Mouse (Mus musculus) cerebellum, adult 8-10 months (tissue): ENCODE measurements around the gene Polr3gl.

ENCODE experiments used
- DNase-seq: peaks from one replicate; pipeline ENCODE4 v3.0.0; 2022

Gene Polr3gl

DNA sequence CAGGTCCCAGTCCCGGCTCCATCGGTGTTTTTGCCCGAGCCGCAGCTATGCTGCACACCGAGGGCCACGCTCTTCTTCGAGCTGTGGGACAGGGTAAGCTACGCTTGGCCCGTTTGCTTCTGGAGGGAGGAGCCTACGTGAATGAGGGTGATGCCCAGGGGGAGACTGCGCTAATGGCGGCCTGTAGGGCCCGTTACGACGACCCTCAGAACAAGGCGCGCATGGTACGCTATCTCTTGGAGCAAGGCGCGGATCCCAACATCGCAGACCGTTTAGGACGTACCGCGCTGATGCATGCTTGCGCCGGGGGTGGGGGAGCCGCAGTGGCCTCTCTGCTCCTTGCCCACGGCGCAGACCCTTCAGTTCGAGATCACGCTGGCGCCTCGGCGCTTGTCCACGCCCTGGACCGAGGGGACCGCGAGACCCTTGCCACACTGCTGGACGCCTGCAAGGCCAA, 3.5 kb upstream of the Polr3gl start:
- DNase-seq, result peak; percentile 59

DNA sequence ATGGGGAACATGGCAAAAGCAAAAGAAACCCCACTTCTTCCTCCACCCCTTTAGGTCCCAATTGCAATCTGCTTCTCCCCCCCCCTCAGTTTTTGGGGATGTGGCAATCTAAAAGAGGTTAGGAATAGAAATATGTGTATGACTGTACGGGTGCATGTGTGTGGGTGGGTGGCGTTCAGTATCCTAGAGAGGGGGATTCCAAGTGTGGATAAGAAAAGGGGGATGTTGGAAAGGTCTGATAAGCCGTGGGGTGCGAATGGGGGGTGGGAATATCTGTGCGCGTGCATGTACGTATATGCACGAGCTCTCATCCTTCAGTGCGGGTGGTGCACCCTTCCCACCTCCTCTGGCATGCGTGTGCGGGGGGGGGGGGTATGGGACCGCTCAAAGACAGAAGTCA, 2.9 kb upstream of the Polr3gl start:
- peak; percentile 55 for DNase-seq

DNA sequence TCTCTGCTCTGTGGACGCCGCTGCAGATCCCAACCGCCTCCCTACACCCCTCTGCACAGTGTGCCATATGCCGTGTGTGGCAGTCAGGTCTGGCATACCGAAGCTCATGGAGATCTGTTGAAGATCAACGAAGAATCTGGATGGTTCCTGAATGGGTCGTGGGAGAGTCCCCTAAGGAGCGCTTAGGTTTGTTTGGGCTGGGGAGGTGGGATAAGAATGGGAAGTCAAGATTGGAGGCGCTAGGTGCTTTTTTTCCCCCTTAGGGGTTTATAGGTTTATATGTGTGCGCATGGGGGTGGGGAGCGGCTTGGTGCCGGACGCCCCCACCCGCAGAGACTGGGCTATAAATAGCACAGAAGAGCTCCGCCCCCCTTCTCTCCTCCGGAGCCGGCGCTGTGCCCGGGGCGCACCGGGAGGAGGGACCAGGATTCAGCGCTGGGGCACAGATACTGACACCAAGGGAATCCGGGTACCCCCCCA, 2.3 kb upstream of the Polr3gl start, which contains the start of gene Ankrd34a:
Ankrd34a (plus strand) TSS at position 409 of the 480 bp plus-strand sequence.
- DNase-seq, result peak; percentile 92

DNA sequence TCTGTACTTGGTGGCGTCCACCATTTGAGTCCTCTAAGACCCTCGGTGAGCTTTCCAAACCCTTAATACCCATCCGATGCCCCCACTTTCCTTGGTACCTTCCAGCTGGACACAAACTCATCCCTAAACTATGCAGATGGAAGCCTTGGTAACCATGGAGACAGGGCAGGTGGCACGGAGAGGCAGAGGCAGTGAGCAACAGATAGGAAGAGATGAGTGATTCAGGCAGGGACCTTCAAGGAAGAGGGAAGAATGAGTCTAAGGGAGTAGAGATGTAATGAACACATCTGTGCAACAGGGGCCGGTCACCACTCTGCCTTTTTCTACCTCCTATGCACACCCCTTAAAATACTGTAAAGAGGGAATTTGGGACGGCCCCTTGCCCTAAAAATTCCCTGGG, 1.7 kb upstream of the Polr3gl start:
- peak; percentile 53 for DNase-seq

DNA sequence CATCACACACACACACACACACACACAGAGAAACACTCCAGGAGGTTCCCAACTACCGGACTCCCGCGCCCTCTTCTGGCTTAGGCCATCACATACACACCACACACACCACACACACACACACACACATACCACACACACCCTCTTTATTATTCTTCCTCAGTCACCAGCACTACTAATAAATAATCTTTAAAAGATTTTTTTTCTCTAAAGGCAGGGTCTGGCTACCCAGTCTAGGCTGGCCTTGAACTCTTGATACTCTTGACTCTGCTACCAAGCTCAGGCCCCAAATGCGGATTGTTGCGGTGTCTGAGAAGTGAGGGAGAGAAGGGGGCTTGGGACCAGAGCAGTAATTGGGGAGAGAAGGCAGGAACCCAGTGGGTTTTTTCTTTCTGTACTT, 870 bp upstream of the Polr3gl start:
- no peak for DNase-seq

DNA sequence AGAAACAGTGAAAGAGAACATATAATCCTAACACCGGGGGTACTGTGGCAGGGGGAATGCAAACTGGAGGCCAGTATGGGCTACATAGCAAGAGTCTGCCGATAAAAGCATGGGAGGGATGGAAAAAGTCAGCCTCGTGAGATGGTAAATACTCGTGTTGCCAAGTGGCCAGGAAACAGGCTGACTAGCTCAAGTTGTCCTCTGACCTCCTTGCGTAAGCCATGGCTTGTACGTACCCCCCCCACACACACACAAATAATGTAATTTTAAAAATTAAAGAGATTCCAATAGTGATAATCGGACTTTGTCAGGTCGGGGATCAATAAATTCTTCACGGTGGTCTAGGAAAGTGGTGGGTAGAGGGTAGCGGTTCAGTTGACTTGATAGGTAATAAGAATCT, 607 bp downstream of the Polr3gl start:
- DNase-seq, result peak; percentile 47

DNA sequence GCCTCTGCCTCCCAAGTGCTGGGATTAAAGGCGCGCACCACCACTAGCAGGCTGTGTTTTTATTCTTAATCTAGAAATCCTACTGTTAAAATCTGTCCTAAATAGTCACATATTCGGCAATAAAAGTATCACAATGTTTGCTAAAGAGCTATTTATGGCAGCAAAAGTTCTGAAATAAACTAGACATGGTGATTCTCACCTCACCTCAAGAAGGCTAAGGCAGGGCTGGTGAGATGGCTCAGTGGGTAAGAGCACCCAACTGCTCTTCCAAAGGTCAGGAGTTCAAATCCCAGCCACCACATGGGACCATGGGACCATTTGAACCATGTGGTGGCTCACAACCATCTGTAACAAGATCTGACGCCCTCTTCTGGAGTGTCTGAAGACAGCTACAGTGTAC, 3.3 kb downstream of the Polr3gl start:
- no peak for DNase-seq

DNA sequence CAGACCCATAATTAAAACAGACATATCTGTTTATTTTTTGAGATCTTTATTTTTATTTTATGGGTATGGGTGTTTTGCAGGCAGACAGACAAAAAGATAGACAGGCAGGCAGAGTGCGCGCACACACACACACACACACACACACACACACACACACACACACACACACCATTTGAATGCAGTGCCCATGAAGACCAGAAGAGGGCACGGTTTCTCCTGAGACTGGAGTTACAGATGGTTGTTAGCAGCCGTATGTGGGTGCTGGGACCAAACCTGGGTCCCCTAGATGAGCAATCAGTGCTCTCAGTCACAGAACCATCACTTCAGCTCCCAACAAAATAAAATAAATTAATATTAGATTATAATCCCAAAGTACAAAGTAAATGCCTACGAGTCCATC, 10.6 kb downstream of the Polr3gl start:
- no peak for DNase-seq

DNA sequence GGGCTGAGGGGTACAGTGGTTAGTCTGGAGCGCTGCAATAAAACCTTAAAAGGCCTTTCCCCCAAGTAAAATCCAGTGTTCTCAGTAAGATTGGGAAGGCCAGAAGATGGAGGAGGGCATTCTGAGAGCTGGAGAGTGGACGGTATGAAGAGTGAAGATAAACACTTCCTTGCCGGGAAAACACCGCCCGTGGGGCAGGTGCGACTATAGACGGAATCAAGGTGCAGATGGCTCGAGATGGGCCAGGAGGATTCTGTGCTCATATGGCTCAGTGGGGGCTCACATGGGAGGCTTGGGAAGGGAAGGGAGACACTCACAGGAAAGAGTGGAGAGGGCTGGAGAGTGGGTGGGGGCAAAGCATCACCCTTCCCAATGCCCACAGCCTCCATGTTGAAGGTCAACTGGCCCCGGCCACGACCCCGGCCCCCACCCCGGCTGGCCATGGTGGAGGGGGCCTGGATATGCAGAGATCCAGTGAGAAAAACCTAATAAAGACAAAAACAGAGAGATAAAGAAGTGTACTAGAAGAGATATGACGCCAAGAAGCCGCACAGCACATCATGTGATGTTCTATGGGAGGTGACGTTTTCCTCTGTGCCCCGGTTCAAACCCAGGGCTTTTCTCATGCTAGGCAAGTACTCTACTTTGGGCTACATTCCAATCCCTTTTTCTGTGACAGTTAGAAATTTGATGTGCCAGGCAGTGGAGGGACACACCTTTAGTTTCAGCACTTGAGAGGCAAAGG, 12.0 kb downstream of the Polr3gl start:
- no peak for DNase-seq

DNA sequence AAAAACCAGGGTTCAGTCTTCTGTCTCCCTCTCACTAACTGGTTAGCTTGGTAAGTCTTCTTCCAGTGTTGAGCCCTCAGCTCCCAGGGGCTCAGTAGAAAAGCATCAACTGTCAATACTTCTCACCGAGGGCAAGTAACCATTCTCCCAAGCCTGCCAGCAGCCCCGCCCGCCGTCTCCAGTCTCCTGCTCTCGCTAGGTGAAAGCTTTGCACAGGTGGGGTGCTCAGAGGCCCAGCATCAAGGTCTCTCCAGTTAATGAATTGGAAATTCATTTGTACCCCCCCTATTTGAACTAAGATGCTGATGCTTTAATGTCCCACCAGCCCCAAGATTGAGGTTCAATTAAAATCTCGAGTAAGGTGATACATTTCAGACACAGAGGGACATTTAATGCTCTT, 12.8 kb downstream of the Polr3gl start:
- DNase-seq, result no peak

DNA sequence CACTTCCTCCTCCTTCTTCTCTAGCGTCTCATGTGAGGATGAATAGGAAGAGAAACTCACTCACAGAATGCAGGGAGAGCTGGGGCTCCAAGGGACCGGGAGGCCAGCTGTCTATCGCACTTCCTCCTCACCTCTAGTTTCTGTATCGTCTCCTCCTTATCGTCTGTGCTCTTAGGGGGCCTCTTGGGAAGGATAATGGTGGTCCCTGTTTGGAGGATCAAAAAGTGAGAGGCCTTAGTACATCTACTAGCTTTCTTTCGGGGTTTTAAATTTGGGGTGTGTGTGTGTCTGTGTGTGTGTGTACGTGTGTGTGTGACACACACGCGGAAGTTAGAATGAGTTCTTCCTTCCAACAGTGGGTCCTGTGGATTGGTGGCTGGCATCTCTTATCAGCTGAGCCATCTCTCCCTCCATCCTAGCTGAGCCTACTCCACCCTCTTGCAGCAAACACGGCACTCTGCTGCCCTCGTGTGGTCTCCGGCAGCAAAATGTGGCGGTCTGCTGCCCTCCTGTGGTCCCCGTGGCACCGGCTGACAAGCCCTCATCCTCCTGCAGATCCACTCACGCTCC, 14.0 kb downstream of the Polr3gl start:
- peak; percentile 92 for DNase-seq

DNA sequence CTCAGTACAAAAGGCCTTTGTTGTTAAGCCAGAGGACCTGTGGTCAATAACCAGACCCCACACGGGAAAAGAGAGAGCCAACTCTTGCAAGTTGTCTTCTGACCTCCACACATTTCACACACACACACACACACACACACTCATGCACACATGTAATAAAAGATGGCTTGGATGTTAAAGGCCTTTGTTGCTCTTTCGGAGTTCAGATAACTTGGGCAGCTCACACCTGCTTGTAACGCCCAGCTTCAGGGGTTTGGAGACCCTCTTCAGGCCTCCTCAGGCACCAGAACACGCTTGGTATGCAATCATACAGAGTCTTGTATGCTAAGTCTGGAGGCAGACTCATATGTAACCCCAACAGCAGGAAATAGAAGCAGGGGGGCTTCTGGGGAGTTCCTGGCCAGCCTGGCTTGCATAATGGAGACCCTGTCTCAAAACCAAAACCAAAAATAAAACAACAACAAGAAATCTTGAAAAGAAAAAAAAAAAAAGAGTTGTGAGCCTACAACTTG, 14.7 kb downstream of the Polr3gl start:
- DNase-seq, result no peak

DNA sequence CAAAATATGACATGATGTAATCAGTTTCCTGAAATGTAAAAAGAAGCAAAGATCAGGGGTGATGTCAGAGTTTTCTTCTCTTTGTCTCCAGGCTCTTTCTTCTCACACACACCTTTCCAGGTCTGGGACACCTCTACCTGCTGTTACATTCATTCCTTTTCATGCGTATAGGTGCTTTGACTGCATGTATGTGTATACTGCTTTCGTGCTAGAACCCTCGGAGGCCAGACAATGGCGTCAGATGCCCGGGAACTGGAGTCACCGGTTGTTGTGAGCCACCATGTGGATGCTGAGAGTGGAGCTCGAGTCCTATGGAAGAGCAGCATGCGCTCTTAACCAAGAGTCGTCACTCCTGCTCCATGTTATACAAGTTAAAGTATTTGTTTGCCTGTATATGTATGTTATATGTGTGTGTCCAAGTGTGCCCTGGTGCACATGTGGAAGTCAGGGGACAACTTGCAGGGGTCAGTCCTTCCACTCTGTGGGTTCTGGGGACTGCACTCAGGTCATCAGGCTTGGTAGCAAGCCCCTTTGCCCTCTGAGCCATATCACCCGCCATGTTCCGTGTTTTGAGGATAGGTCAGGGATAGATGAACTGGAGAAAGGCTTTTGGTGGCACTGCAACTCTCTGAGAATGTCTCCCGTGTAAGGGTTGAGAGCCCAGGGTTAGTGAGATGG, 15.3 kb downstream of the Polr3gl start:
- no peak for DNase-seq

DNA sequence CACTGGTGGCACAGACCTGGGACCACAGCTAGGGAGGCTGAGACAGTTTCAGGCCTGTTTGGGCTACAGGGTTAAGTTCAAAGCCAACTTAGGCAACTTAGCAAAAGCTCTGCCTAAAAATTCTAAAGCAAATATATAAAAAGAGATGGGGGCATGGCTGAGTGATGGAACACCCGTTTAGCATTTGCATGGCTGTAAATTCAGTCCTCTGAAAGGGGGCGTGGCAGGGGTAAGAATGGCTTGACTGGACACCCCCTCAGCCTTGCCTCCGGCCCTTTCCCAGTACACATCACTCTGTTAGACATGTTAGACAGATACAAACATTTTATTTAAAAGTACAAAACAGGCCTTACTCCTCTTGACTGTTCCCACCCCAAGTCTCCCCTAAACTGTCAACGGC, 16.4 kb downstream of the Polr3gl start:
- no peak for DNase-seq

DNA sequence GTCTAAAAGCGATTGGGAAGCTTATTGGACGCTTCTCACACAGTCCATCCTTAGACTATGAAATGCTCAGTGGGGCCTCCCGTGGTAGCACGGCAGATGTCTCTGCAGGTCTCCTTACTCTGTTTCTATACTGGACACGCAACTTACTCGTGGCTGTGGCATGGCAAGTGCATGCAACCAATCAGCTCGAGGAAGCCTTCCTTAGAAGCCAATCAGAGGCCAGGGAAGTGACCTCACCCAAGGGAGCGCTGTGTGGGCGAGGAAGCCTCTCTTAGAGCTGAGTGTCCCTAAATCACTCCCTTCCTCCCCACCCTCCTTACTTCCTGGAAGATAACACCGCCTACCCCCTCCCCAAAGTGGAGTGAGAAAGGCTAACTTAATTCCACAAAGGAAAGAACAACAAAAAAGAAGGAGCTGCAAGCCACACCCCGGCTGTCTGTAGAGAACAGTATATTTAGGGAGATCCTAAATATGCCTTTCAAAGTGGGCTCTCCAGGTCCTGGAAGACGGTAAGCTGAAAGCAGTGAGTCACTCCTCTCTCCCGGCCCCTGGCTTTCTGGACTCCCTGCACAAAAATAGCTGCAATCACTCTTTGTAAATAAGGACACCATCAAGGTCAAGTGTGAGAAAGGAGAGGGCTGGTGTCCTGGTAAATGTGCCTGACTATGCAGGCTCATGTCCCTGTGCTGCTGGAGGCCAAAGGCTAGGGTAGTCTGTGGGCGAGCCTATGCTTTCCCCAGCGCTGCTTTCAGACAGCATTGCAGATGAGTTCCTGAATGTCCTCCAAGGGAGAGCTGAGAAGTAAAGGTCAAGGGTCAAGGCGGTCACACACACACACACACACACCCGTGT, 17.1 kb downstream of the Polr3gl start, which contains the start of gene Gm16253:
Gm16253 (plus strand) TSS at position 295 of the 852 bp plus-strand sequence.
- DNase-seq, result peak; percentile 67

DNA sequence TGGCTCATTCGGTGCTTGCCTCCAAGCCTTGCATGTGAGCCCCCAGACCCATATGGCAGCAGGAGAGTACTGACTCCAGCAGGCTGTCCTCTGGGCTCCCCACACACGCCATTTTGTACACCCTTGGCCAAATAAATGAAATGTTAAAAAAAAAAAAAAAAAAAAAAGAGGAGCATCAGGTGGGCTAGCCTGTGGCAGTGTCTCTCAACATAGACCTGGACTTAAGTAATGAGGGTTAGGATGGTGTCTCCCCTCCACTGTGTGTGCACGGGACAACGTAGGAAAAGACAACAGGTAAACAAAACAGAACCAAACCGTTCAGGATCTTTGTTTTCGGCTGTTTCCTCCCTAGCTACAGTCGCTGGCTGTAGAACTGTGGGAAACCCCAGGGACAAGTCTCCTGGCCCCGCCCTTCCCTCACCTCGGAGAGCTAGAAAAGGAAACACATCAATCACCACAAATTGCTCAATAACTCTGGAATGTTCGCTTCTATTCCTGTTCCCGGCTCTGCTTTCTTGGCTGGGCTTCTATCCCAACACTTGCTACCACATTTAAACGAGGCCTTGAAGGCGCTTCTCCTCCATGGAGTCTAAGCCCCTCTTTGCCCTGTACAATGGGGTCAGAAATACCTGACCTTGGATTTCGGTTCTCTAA, 17.8 kb downstream of the Polr3gl start:
- DNase-seq, result no peak

DNA sequence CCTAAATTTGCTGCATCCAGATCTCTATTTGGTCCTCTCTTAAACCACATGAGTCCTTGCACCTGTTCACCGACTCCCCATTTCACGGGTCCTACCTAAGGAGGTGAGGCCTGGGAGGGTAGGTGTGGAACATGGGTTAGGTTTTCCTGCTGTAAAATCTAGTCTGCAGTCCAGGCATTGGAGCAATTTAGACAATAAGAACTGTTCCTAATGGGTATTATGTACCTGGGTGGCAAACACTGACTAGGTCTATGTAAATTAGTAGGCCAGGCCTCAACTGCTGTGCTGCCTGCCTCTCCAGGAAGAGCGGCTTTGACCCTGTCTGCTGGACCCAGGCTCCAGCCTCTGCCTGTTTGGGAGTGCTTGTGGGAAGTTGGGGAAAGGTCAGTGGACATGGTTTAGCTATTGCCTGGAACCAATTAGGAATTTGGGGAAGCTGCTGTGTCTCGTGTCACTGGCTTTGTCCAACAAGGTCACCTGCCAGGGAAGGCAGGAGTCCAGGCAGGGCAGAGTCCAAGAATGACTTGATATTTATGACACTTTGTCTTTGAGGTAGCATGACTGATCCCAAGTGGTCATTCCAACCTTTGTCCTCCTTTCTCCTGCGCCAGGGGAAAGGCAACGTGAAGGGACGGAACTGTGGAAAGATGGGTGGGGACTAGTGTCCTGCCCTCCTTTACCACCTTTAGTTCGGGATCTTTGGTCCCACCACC, 18.6 kb downstream of the Polr3gl start:
- DNase-seq, result no peak

DNA sequence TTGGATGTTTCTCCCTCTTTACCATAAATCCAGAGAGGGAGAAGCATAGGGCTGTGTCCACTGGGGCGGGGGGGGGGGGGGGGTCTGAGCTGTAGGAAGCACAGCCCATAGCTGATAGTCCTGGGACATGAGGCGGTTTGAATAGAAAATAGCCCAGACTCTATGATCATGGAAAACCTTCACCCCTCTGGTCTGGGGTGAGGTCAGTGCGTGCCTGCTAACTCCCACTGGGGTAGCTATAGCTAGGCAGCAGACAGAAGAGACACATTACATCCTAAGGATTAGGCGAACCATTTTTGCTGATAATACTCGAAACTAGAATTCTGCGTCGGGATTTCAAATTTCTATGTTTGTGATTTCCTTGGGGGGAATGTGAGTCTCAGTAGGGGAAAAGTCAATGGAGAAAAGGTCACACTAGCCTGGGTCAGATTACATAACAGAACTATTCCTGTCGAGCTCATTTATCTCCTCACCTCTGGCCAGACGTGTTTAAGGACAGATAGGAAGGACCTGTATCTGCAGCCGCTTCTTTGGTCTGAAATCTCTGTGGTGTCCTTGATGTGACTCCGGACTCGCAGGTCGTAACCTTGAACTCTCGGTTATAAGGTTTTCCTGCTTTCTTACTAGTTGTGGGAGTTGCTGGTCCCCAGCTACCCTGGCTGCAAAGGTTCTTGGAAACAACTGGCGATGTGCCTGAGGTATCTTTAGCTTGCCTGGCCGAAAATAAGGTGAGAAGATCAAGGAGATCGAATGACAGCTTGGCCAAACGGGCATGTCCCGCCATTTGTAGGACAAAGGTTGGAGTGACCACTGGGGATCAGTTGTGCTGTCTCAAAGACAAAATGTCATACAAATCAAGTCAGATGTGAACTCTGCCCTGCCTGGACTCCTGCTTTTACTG, 20.1 kb downstream of the Polr3gl start:
- DNase-seq, result no peak

DNA sequence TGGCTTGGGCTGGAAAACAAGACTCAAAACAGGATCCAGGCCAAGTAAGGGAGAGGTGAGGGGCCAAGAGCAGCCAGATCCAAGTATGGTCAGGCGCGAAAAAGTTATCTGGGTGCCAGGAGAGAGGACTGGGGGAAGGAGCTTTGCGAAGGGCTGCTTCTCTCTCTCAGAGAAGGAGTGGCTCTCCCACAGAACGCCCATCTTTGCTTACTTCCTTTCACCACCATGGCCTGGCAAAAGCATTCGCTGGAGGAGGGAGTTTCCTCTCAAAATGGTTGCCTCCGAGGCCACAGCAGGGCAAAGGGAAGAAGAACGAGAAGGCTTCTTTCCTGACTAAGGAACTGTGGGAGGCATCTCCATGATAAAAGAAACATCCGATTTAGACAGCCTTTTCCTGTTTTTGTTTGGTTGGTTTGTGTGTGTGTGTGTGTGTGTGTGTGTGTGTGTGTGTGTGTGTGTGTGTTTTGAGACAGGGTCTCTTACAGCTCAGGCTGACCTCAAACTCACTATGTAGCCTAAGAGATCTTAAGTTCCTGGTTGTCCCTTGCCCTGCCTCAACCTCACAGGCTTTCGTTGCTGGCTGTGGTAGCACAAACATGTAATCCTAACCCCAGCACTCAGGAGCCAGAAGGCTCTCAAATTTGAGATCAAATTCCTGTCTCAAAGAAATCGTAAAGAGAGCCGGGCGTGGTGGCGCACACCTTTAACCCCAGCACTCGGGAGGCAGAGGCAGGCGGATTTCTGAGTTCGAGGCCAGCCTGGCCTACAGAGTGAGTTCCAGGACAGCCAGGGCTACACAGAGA, 21.9 kb downstream of the Polr3gl start:
- DNase-seq, result no peak
